Mouse (Mus musculus) limb, embryonic 15.5 days (tissue): Measurements from ENCODE around the gene Cdc42ep4. TPM values are rescaled to one million over a fixed set of nuclear protein-coding genes. Genes with fewer than 3 reads are reported as not detected.

Experiments used
- ATAC-seq: fragments of 200-750 bp; cut with Nextera tagmentation; 2 replicates; pipeline ENCODE4 v1.8.0; 2017; ENCODE audit warnings: low read depth, moderate TSS enrichment; ENCODE audit not compliant: insufficient number of reproducible peaks, low FRiP score, low TSS enrichment
- H3K27ac ChIP-seq: fragments of 300-500 bp; sonication (generic); 2 replicates; pipeline ENCODE4 v1.5.1; 2015; ENCODE audit warnings: moderate library complexity, mild to moderate bottlenecking, inconsistent platforms
- H3K27me3 ChIP-seq: fragments of 300-500 bp; sonication (generic); 2 replicates; pipeline ENCODE4 v1.6.1; 2015; ENCODE audit warnings: inconsistent platforms
- H3K36me3 ChIP-seq: fragments of 300-500 bp; sonication (generic); 2 replicates; pipeline ENCODE4 v1.6.1; 2015; ENCODE audit warnings: inconsistent platforms
- H3K4me1 ChIP-seq: fragments of 300-500 bp; sonication (generic); 2 replicates; pipeline ENCODE4 v1.6.1; 2015; ENCODE audit warnings: inconsistent platforms
- H3K4me2 ChIP-seq: fragments of 300-500 bp; sonication (generic); 2 replicates; pipeline ENCODE4 v1.6.1; 2015; ENCODE audit warnings: mild to moderate bottlenecking, inconsistent platforms
- H3K4me3 ChIP-seq: fragments of 300-500 bp; sonication (generic); 2 replicates; pipeline ENCODE4 v1.5.1; 2015; ENCODE audit warnings: mild to moderate bottlenecking, inconsistent platforms
- H3K9ac ChIP-seq: fragments of 300-500 bp; sonication (generic); 2 replicates; pipeline ENCODE4 v1.6.1; 2015; ENCODE audit warnings: inconsistent platforms
- H3K9me3 ChIP-seq: fragments of 300-500 bp; sonication (generic); 2 replicates; pipeline ENCODE4 v1.6.1; 2016; ENCODE audit warnings: inconsistent platforms
- WGBS: fragments of 180-500 bp; shearing (Covaris S2); methylation state at CpG from one replicate; pipeline ENCODE4 v1.1.7; 2015; 5-methylcytosine and 5-hydroxymethylcytosine counted together
- polyA plus RNA-seq: library from polyadenylated mRNA; unstranded; fragments of >200 nt; fragmentation: Nextera tagmentation; extraction: Ambion mirVana; gene quantifications from 2 replicates; pipeline ENCODE4 v1.2.1, GENCODE M21; 2015

Cdc42ep4 gene
- polyA plus RNA-seq, 1 experiment from 2014 or later: 72.4 TPM

GRCm38 (mm10) chr11:113774773-113775172, 23.1 kb upstream of the Cdc42ep4 start:
- 0 out of 2 replicates have a peak, but pooled peaks cover 2% of the 10 kb centered on the region for H3K36me3 ChIP-seq
- H3K27ac ChIP-seq: no peak overlapping the region
- H3K9me3 ChIP-seq: no peaks in the 10 kb centered on the region
- no peak for ATAC-seq
- no peak overlapping the region for H3K9ac ChIP-seq
- no peak overlapping the region for H3K4me3 ChIP-seq
- H3K4me1 ChIP-seq: peaks cover 27% of the 10 kb centered on the region
- no peaks in the 10 kb centered on the region for H3K27me3 ChIP-seq
- no peak overlapping the region for H3K4me2 ChIP-seq
- WGBS: 90% methylated on average over 3 of the region's 3 CpGs

GRCm38 (mm10) chr11:113773191-113773590, 21.5 kb upstream of the Cdc42ep4 start:
- Histone ChIP-seq H3K4me2 (no peak overlapping the region), H3K4me3 (no peak overlapping the region), H3K4me1 (peaks cover 20% of the 10 kb centered on the region), H3K27ac (no peak overlapping the region), H3K27me3 (no peaks in the 10 kb centered on the region), H3K9ac (no peak overlapping the region), H3K9me3 (no peaks in the 10 kb centered on the region), H3K36me3 (no peaks in the 10 kb centered on the region)
- no peak for ATAC-seq
- 81% methylated on average over 5 of the region's 5 CpGs for WGBS

- no peaks in the 10 kb centered on the region for H3K36me3 ChIP-seq
- no peak for ATAC-seq
- no peaks in the 10 kb centered on the region for H3K27me3 ChIP-seq
- H3K9ac ChIP-seq: no peak overlapping the region
- no peak overlapping the region for H3K4me2 ChIP-seq
- 57% methylated on average over 13 of the region's 13 CpGs for WGBS
- peaks cover 30% of the 10 kb centered on the region for H3K4me1 ChIP-seq
- H3K9me3 ChIP-seq: no peaks in the 10 kb centered on the region
- H3K27ac ChIP-seq: peak overlapping the region; percentile 70
- no peak overlapping the region for H3K4me3 ChIP-seq
These were observed 19.5 kb upstream of the Cdc42ep4 start for GRCm38 (mm10) chr11:113771187-113771586.

- Histone ChIP-seq H3K9ac (no peak overlapping the region), H3K36me3 (no peaks in the 10 kb centered on the region), H3K9me3 (no peaks in the 10 kb centered on the region), H3K4me1 (peaks cover 42% of the 10 kb centered on the region), H3K27me3 (no peaks in the 10 kb centered on the region), H3K4me3 (no peak overlapping the region), H3K4me2 (no peak overlapping the region), H3K27ac (peak overlapping the region; percentile 13; the same call in 1 of the 2 replicates)
- no peak for ATAC-seq
- 34% methylated on average over 3 of the region's 3 CpGs for WGBS
These were observed 16.7 kb upstream of the Cdc42ep4 start for GRCm38 (mm10) chr11:113768356-113768755.

GRCm38 (mm10) chr11:113767285-113767684, 15.6 kb upstream of the Cdc42ep4 start:
- 49% methylated on average over 8 of the region's 8 CpGs for WGBS

GRCm38 (mm10) chr11:113766284-113766985, 14.8 kb upstream of the Cdc42ep4 start:
- H3K36me3 ChIP-seq: no peaks in the 10 kb centered on the region
- ATAC-seq: no peak
- no peak overlapping the region for H3K4me3 ChIP-seq
- H3K27me3 ChIP-seq: no peaks in the 10 kb centered on the region
- peak overlapping the region; percentile 65 for H3K27ac ChIP-seq
- WGBS: 28% methylated on average over 10 of the region's 10 CpGs
- H3K4me1 ChIP-seq: peaks cover 45% of the 10 kb centered on the region
- no peak overlapping the region for H3K4me2 ChIP-seq
- no peaks in the 10 kb centered on the region for H3K9me3 ChIP-seq
- H3K9ac ChIP-seq: no peak overlapping the region

More at GRCm38 (mm10) chr11:113767285-113767684, 15.6 kb upstream of the Cdc42ep4 start:
- Histone ChIP-seq H3K4me2 (no peak overlapping the region), H3K9me3 (no peaks in the 10 kb centered on the region), H3K4me3 (no peak overlapping the region), H3K36me3 (no peaks in the 10 kb centered on the region), H3K9ac (0 out of 2 replicates have a peak overlapping the region, but pooled peaks have one; percentile 17), H3K27me3 (no peaks in the 10 kb centered on the region), H3K4me1 (peaks cover 45% of the 10 kb centered on the region), H3K27ac (peak overlapping the region; percentile 65)
- ATAC-seq: no peak

GRCm38 (mm10) chr11:113764132-113764849, 12.6 kb upstream of the Cdc42ep4 start:
- H3K4me1 ChIP-seq: peaks cover 41% of the 10 kb centered on the region
- H3K4me2 ChIP-seq: no peak overlapping the region
- H3K9me3 ChIP-seq: no peaks in the 10 kb centered on the region
- 76% methylated on average over 6 of the region's 6 CpGs for WGBS
- peak overlapping the region; percentile 48; the same call in 1 of the 2 replicates for H3K27ac ChIP-seq
- ATAC-seq: 0 out of 2 replicates have a peak, but pooled peaks have one; percentile 36
- H3K27me3 ChIP-seq: no peaks in the 10 kb centered on the region
- no peak overlapping the region for H3K9ac ChIP-seq
- H3K36me3 ChIP-seq: no peaks in the 10 kb centered on the region
- no peak overlapping the region for H3K4me3 ChIP-seq

- Histone ChIP-seq H3K4me3 (no peak overlapping the region), H3K27me3 (no peaks in the 10 kb centered on the region), H3K9me3 (no peaks in the 10 kb centered on the region), H3K9ac (no peak overlapping the region), H3K4me2 (no peak overlapping the region), H3K36me3 (no peaks in the 10 kb centered on the region), H3K4me1 (peaks cover 37% of the 10 kb centered on the region), H3K27ac (peak overlapping the region; percentile 48; the same call in 1 of the 2 replicates)
- WGBS: 14% methylated on average over 5 of the region's 5 CpGs
- ATAC-seq: no peak
These were observed 11.8 kb upstream of the Cdc42ep4 start for GRCm38 (mm10) chr11:113763449-113763848.

- H3K4me3 ChIP-seq: no peak overlapping the region
- H3K36me3 ChIP-seq: no peaks in the 10 kb centered on the region
- H3K4me2 ChIP-seq: no peak overlapping the region
- no peak overlapping the region for H3K27ac ChIP-seq
- peaks cover 25% of the 10 kb centered on the region for H3K4me1 ChIP-seq
- H3K9ac ChIP-seq: no peak overlapping the region
- ATAC-seq: no peak
- no peaks in the 10 kb centered on the region for H3K27me3 ChIP-seq
- no peaks in the 10 kb centered on the region for H3K9me3 ChIP-seq
- WGBS: 83% methylated on average over 8 of the region's 8 CpGs
These were observed 10.6 kb upstream of the Cdc42ep4 start for GRCm38 (mm10) chr11:113762136-113762797.

GRCm38 (mm10) chr11:113761646-113762045, 10.0 kb upstream of the Cdc42ep4 start:
- H3K9ac ChIP-seq: no peak overlapping the region
- H3K4me1 ChIP-seq: peaks cover 19% of the 10 kb centered on the region
- no peaks in the 10 kb centered on the region for H3K36me3 ChIP-seq
- no peak for ATAC-seq
- no peaks in the 10 kb centered on the region for H3K27me3 ChIP-seq
- H3K27ac ChIP-seq: no peak overlapping the region
- H3K9me3 ChIP-seq: no peaks in the 10 kb centered on the region
- 89% methylated on average over 7 of the region's 7 CpGs for WGBS
- H3K4me3 ChIP-seq: no peak overlapping the region
- H3K4me2 ChIP-seq: no peak overlapping the region

- H3K27me3 ChIP-seq: no peaks in the 10 kb centered on the region
These were observed 8.8 kb upstream of the Cdc42ep4 start for GRCm38 (mm10) chr11:113760476-113760875.

More at GRCm38 (mm10) chr11:113760476-113760875, 8.8 kb upstream of the Cdc42ep4 start:
- Histone ChIP-seq H3K4me2 (no peak overlapping the region), H3K9ac (no peak overlapping the region), H3K4me3 (no peak overlapping the region), H3K4me1 (peaks cover 12% of the 10 kb centered on the region; the same call in 1 of the 2 replicates), H3K27ac (no peak overlapping the region), H3K9me3 (no peaks in the 10 kb centered on the region), H3K36me3 (no peaks in the 10 kb centered on the region)
- ATAC-seq: no peak
- WGBS: 63% methylated on average over 7 of the region's 7 CpGs
